Mouse (Mus musculus): ENCODE data around the gene Lclat1.
A peak's percentile ranks its signal among the peaks of the same experiment; 100 is the strongest.

The Lclat1 gene

GRCm38 (mm10) chr17:73175720-73176119, 67.9 kb downstream of the Lclat1 start:
- Histone ChIP-seq H3K36me3 (ENCODE audit: insufficient read depth, low read length) (no peaks in the 10 kb centered on the region), H3K4me3 (replicated peaks; ENCODE audit: low read length) (no peak overlapping the region), H3K9me3 (ENCODE audit: low read length) (no peaks in the 10 kb centered on the region), H3K27me3 (ENCODE audit: insufficient read depth, low read length) (no peaks in the 10 kb centered on the region), H3K4me1 (replicated peaks; ENCODE audit: low read depth, low read length) (peaks cover 7% of the 10 kb centered on the region)
- TF ChIP-seq NANOG (IDR thresholded peaks at IDR 0.05; ENCODE audit: borderline replicate concordance, low read length) (no peak), CTCF (conservative IDR thresholded peaks at IDR 0.05; ENCODE audit: low read length) (no peak), POU5F1 (IDR thresholded peaks at IDR 0.05; ENCODE audit: borderline replicate concordance, low read length) (no peak)

DNA sequence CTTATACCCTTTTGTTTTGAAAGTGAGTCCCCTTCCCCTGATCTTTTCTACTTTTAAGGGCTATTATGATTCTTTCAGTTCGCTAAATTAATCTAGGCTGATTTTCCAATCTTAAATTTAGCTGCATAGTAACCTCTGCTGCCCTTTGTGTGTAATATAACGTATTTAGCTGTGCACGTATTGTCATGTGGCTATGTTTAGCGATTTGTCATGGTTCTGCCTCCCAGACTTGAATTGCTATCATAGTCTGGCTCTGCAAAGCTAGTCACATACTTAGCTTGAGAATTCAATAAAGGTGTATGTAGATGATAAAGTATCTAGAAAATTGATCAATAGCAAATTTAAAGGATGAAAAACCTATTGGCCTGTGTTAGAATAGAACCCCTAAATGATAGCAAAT, 69.3 kb downstream of the Lclat1 start:
- Histone ChIP-seq H3K36me3 (ENCODE audit: insufficient read depth, low read length) (no peaks in the 10 kb centered on the region), H3K4me1 (replicated peaks; ENCODE audit: low read depth, low read length) (peaks cover 7% of the 10 kb centered on the region), H3K27me3 (ENCODE audit: insufficient read depth, low read length) (no peaks in the 10 kb centered on the region), H3K4me3 (replicated peaks; ENCODE audit: low read length) (no peak overlapping the region), H3K9me3 (ENCODE audit: low read length) (no peaks in the 10 kb centered on the region)
- TF ChIP-seq NANOG (IDR thresholded peaks at IDR 0.05; ENCODE audit: borderline replicate concordance, low read length) (no peak), CTCF (conservative IDR thresholded peaks at IDR 0.05; ENCODE audit: low read length) (no peak), POU5F1 (IDR thresholded peaks at IDR 0.05; ENCODE audit: borderline replicate concordance, low read length) (no peak)

GRCm38 (mm10) chr17:73186929-73187328, 79.1 kb downstream of the Lclat1 start:
- no peaks in the 10 kb centered on the region for H3K36me3 ChIP-seq (ENCODE audit: insufficient read depth, low read length)

GRCm38 (mm10) chr17:73194146-73194545, 86.4 kb downstream of the Lclat1 start:
- Histone ChIP-seq H3K9me3 (ENCODE audit: low read length) (no peaks in the 10 kb centered on the region), H3K4me3 (replicated peaks; ENCODE audit: low read length) (no peak overlapping the region), H3K4me1 (replicated peaks; ENCODE audit: low read depth, low read length) (no peaks in the 10 kb centered on the region), H3K27me3 (ENCODE audit: insufficient read depth, low read length) (no peaks in the 10 kb centered on the region), H3K36me3 (ENCODE audit: insufficient read depth, low read length) (no peaks in the 10 kb centered on the region)
- no peak for TF ChIP-seq POU5F1 (IDR thresholded peaks at IDR 0.05; ENCODE audit: borderline replicate concordance, low read length)
- no peak for TF ChIP-seq CTCF (conservative IDR thresholded peaks at IDR 0.05; ENCODE audit: low read length)
- no peak for TF ChIP-seq NANOG (IDR thresholded peaks at IDR 0.05; ENCODE audit: borderline replicate concordance, low read length)

More at GRCm38 (mm10) chr17:73186929-73187328, 79.1 kb downstream of the Lclat1 start:
- TF ChIP-seq POU5F1 (IDR thresholded peaks at IDR 0.05; ENCODE audit: borderline replicate concordance, low read length) (no peak), CTCF (conservative IDR thresholded peaks at IDR 0.05; ENCODE audit: low read length) (no peak), NANOG (IDR thresholded peaks at IDR 0.05; ENCODE audit: borderline replicate concordance, low read length) (no peak)
- H3K9me3 ChIP-seq (ENCODE audit: low read length): no peaks in the 10 kb centered on the region
- no peak overlapping the region for H3K4me3 ChIP-seq (replicated peaks; ENCODE audit: low read length)
- H3K27me3 ChIP-seq (ENCODE audit: insufficient read depth, low read length): no peaks in the 10 kb centered on the region
- no peaks in the 10 kb centered on the region for H3K4me1 ChIP-seq (replicated peaks; ENCODE audit: low read depth, low read length)

- no peak for TF ChIP-seq CTCF (conservative IDR thresholded peaks at IDR 0.05; ENCODE audit: low read length)
- TF ChIP-seq NANOG (IDR thresholded peaks at IDR 0.05; ENCODE audit: borderline replicate concordance, low read length): no peak
- no peak for TF ChIP-seq POU5F1 (IDR thresholded peaks at IDR 0.05; ENCODE audit: borderline replicate concordance, low read length)
- Histone ChIP-seq H3K9me3 (ENCODE audit: low read length) (no peaks in the 10 kb centered on the region), H3K4me3 (replicated peaks; ENCODE audit: low read length) (no peak overlapping the region), H3K27me3 (ENCODE audit: insufficient read depth, low read length) (no peaks in the 10 kb centered on the region), H3K4me1 (replicated peaks; ENCODE audit: low read depth, low read length) (no peaks in the 10 kb centered on the region), H3K36me3 (ENCODE audit: insufficient read depth, low read length) (no peaks in the 10 kb centered on the region)
These were observed 86.8 kb downstream of the Lclat1 start for GRCm38 (mm10) chr17:73194575-73194974.

DNA sequence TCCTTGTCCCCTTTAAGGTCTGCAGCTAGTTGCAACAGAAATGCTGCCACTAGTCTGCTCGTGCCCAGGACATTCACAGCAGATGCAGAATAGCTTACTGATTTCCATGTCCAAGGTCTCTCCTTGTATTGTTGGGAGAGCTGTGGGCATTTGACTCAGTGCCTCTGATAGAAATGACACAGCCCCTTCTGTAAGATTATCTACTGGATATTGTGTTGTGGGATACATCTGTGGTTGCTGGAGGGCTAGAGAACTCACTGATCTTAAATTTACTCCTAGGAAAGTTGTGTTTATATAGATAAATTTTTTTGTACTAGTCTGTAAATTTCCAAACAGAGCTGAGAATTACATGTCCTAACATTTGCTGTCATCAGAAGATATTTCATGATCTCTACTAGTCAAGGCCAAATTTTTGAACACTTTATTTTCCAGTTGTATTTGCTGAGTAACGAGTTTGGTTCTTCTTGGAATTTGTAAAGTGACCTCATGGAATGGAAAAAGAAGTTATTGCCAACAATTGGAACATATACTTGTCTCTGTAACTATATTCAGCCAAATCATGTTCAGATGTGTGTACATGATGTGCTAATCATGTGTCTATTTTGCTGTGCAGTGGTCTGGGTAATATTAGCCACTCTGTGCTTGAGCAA, 87.4 kb downstream of the Lclat1 start:
- Histone ChIP-seq H3K4me3 (replicated peaks; ENCODE audit: low read length) (no peak overlapping the region), H3K4me1 (replicated peaks; ENCODE audit: low read depth, low read length) (no peaks in the 10 kb centered on the region), H3K36me3 (ENCODE audit: insufficient read depth, low read length) (no peaks in the 10 kb centered on the region), H3K27me3 (ENCODE audit: insufficient read depth, low read length) (no peaks in the 10 kb centered on the region), H3K9me3 (ENCODE audit: low read length) (no peaks in the 10 kb centered on the region)
- TF ChIP-seq POU5F1 (IDR thresholded peaks at IDR 0.05; ENCODE audit: borderline replicate concordance, low read length) (no peak), CTCF (conservative IDR thresholded peaks at IDR 0.05; ENCODE audit: low read length) (no peak), NANOG (IDR thresholded peaks at IDR 0.05; ENCODE audit: borderline replicate concordance, low read length) (no peak)

DNA sequence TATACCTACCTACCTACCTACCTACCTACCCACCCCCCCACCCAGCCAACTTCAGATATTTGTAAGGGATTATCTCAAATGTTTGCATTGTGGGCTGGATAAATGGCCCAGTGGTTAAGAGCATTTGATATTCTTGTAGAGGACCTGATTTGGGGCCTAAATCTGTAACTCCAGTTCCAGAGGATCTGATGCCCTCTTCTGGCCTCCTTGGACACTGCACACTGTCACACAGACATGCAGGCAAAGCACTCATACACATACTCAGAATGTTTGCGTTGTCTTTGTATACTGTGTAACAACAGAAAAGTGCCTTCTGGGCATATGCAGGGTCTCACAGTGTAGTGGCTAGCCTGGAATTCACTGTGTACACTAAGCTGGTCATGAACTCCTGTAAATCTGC, 88.4 kb downstream of the Lclat1 start:
- Histone ChIP-seq H3K4me3 (replicated peaks; ENCODE audit: low read length) (no peak overlapping the region), H3K4me1 (replicated peaks; ENCODE audit: low read depth, low read length) (no peaks in the 10 kb centered on the region), H3K36me3 (ENCODE audit: insufficient read depth, low read length) (no peaks in the 10 kb centered on the region), H3K27me3 (ENCODE audit: insufficient read depth, low read length) (no peaks in the 10 kb centered on the region), H3K9me3 (ENCODE audit: low read length) (no peaks in the 10 kb centered on the region)
- TF ChIP-seq POU5F1 (IDR thresholded peaks at IDR 0.05; ENCODE audit: borderline replicate concordance, low read length) (no peak), CTCF (conservative IDR thresholded peaks at IDR 0.05; ENCODE audit: low read length) (peak; percentile 53), NANOG (IDR thresholded peaks at IDR 0.05; ENCODE audit: borderline replicate concordance, low read length) (no peak)

DNA sequence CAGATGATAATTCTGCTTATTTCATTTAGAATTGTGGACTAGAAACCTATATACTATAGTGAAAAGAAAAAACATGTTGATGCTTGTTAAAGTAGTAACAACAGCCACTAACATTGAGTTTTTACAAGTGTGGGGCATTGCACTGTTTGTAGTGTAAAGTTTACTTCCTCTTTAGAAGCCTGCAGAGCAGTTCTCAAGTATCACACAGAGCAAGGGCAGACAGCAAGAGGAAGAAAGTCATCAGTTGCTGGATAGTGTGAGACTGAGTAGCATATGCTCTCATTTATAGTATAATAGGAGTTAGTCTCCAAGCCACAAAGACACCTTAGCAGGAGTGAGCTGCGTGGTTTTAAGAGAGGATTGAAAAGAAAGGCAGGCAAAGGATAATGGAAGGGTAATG, 89.9 kb downstream of the Lclat1 start:
- Histone ChIP-seq H3K36me3 (ENCODE audit: insufficient read depth, low read length) (no peaks in the 10 kb centered on the region), H3K9me3 (ENCODE audit: low read length) (peaks cover 2% of the 10 kb centered on the region), H3K4me1 (replicated peaks; ENCODE audit: low read depth, low read length) (no peaks in the 10 kb centered on the region), H3K4me3 (replicated peaks; ENCODE audit: low read length) (no peak overlapping the region), H3K27me3 (ENCODE audit: insufficient read depth, low read length) (no peaks in the 10 kb centered on the region)
- no peak for TF ChIP-seq CTCF (conservative IDR thresholded peaks at IDR 0.05; ENCODE audit: low read length)

DNA sequence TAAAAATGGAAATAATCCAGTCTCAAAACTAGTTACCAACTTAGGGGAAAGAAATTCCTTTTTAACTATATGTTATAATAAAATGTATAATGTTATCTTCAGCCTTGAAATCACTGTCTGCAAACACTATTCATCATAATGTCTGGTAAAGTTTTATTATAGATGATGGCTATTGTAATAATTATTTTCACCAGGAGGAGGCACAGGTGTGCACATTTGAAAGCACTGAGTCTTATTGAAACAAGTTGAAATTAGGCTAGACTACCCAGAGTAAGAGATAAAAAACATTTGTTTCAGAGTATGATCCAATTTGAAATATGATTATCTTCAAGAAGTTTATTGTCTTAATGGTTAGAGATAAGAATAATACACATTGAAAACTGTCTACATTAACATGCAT, 91.6 kb downstream of the Lclat1 start:
- Histone ChIP-seq H3K27me3 (ENCODE audit: insufficient read depth, low read length) (no peaks in the 10 kb centered on the region), H3K4me1 (replicated peaks; ENCODE audit: low read depth, low read length) (no peaks in the 10 kb centered on the region), H3K36me3 (ENCODE audit: insufficient read depth, low read length) (no peaks in the 10 kb centered on the region), H3K9me3 (ENCODE audit: low read length) (peaks cover 6% of the 10 kb centered on the region), H3K4me3 (replicated peaks; ENCODE audit: low read length) (no peak overlapping the region)
- TF ChIP-seq POU5F1 (IDR thresholded peaks at IDR 0.05; ENCODE audit: borderline replicate concordance, low read length): no peak
- peak; percentile 32 for TF ChIP-seq CTCF (conservative IDR thresholded peaks at IDR 0.05; ENCODE audit: low read length)

Measured in E14TG2a.4 (cell line).